Mouse (Mus musculus): ENCODE data around the gene Taz.

- TF ChIP-seq POLR2A (IDR thresholded peaks at IDR 0.05; ENCODE audit: insufficient read depth, low read depth, low read length) (no peak), CTCF (IDR thresholded peaks at IDR 0.05; ENCODE audit: insufficient read depth, low read depth, low read length) (no peak)
Measured at GRCm38 (mm10) chrX:74281041-74281731, 526 bp upstream of the Taz start.

Measured in olfactory bulb, adult 2 months (tissue).